Mouse (Mus musculus) adrenal gland, adult 10 weeks (tissue): ENCODE measurements around the gene Rtn4. TPM values are rescaled to one million over a fixed set of nuclear protein-coding genes. Genes with fewer than 3 reads are reported as not detected.

Experiments
- polyA plus RNA-seq: library from polyadenylated mRNA; stranded (reverse); fragments of 350-450 nt; fragmentation: Illumina TruSeq; extraction: RNeasy Lipid Tissue Mini Kit (QIAGEN cat#74804); gene quantifications from one replicate; pipeline ENCODE4 v1.2.3, GENCODE M21; 2014; ENCODE audit warnings: low read depth, low replicate concordance

The Rtn4 gene
- 1,643 TPM for polyA plus RNA-seq

DNA sequence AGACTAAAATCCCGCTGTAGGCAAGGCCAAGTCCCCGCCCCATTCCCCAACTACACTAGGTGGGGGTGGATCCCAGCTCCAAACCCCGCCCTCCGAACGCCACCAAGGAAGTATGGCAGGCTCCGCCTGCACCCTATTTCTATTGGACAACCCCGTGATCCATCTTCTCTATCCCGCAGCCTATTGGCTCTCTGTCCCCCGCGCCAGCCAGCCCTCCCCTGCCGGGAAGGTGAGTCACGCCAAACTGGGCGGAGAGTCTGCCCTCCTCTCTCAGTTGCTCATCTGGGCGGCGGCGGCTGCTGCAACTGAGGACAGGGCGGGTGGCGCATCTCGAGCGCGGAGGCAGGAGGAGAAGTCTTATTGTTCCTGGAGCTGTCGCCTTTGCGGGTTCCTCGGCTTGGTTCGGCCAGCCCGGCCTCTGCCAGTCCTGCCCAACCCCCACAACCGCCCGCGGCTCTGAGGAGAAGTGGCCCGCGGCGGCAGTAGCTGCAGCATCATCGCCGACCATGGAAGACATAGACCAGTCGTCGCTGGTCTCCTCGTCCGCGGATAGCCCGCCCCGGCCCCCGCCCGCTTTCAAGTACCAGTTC lies at the start of gene Rtn4:
Rtn4 (plus strand) TSS at position 265 of the 590 bp plus-strand sequence.

Other genes starting within 250 kb of the Rtn4 start
- gene Prorsd1, start 177.9 kb upstream of the Rtn4 start, polyA plus RNA-seq: 76.9 TPM
- gene Mtif2, start 166.5 kb upstream of the Rtn4 start, polyA plus RNA-seq: 76.3 TPM
- gene Clhc1, start 145.0 kb upstream of the Rtn4 start, polyA plus RNA-seq: 0.47 TPM
- 1,115 TPM for gene Rps27a, start 144.8 kb upstream of the Rtn4 start, polyA plus RNA-seq
- gene 4931440F15Rik, start 132.7 kb downstream of the Rtn4 start, polyA plus RNA-seq: not detected